Mouse (Mus musculus) megakaryocyte, adult 5-6 weeks (primary cell): Measurements from ENCODE around the gene Ugt1a9. TPM values are rescaled to one million over a fixed set of nuclear protein-coding genes. Genes with fewer than 3 reads are reported as not detected.
"Not testable (repeated sequence)": the region's sequence is repeated elsewhere in the genome, so short reads cannot be mapped to it uniquely, and the experiment has no call there.

ENCODE experiments used
- ATAC-seq: 2 replicates; pipeline ENCODE4 v1.8.0; 2016; ENCODE audit warnings: mild to moderate bottlenecking, inconsistent platforms; ENCODE audit not compliant: poor library complexity, severe bottlenecking
- total RNA-seq, 2 experiments: library from RNA; stranded (forward) in 1 of 2; stranded (reverse) in 1 of 2; fragments of 153-499, 151-499 nt in 1 of 2; fragments of 221-1000, 200-1000 nt in 1 of 2; gene quantifications; 2 replicates each; pipeline versions ENCODE4 v1.2.3 to v1.2.4; 2015 to 2017

Ugt1a9 gene
- total RNA-seq, 2 experiments from 2014 or later, result not detected

GRCm38 (mm10) chr1:88165711-88166110 is 95.1 kb downstream of the Ugt1a9 start, which contains the start of gene Ugt1a5:
Gene Ugt1a5 (plus strand): TSS chr1:88166012.
- no peak for ATAC-seq

GRCm38 (mm10) chr1:88172190-88172589 is 101.6 kb downstream of the Ugt1a9 start:
- ATAC-seq, result not testable (repeated sequence)

- no peak for ATAC-seq
Observed at GRCm38 (mm10) chr1:88179657-88180056, 109.1 kb downstream of the Ugt1a9 start.

- ATAC-seq, result no peak
Observed at GRCm38 (mm10) chr1:88186325-88186935, 115.8 kb downstream of the Ugt1a9 start.

- ATAC-seq, result no peak
Observed at GRCm38 (mm10) chr1:88192136-88192535, 121.5 kb downstream of the Ugt1a9 start.

GRCm38 (mm10) chr1:88195687-88196086 is 125.1 kb downstream of the Ugt1a9 start:
- ATAC-seq, result no peak

- no peak for ATAC-seq
Observed at GRCm38 (mm10) chr1:88197443-88197842, 126.8 kb downstream of the Ugt1a9 start.

GRCm38 (mm10) chr1:88199996-88200395 is 129.4 kb downstream of the Ugt1a9 start:
- no peak for ATAC-seq

- ATAC-seq, result no peak
Observed at GRCm38 (mm10) chr1:88200456-88200855, 129.9 kb downstream of the Ugt1a9 start, which contains the start of gene Ugt1a2. Gene Ugt1a2 (plus strand): TSS chr1:88200601.

- peak; percentile 72 for ATAC-seq
Observed at GRCm38 (mm10) chr1:88205294-88205922, 134.8 kb downstream of the Ugt1a9 start, which contains the start of gene Dnajb3. Gene Dnajb3 (minus strand): TSS chr1:88205782.

- no peak for ATAC-seq
Observed at GRCm38 (mm10) chr1:88206843-88207479, 136.4 kb downstream of the Ugt1a9 start.

GRCm38 (mm10) chr1:88211812-88212211 is 141.2 kb downstream of the Ugt1a9 start, which contains the start of gene Ugt1a1:
Gene Ugt1a1 (plus strand): TSS chr1:88211959.
- peak; percentile 23; the same call in 1 of the 2 replicates for ATAC-seq

- ATAC-seq, result no peak; the same call in 1 of the 2 replicates
Observed at GRCm38 (mm10) chr1:88212341-88213045, 141.9 kb downstream of the Ugt1a9 start.

- no peak for ATAC-seq
Observed at GRCm38 (mm10) chr1:88213061-88213460, 142.5 kb downstream of the Ugt1a9 start.

GRCm38 (mm10) chr1:88213766-88214461 is 143.3 kb downstream of the Ugt1a9 start:
- ATAC-seq, result no peak

- no peak for ATAC-seq
Observed at GRCm38 (mm10) chr1:88214462-88214952, 143.9 kb downstream of the Ugt1a9 start.

GRCm38 (mm10) chr1:88215466-88216380 is 145.1 kb downstream of the Ugt1a9 start:
- no peak for ATAC-seq

- ATAC-seq, result no peak
Observed at GRCm38 (mm10) chr1:88216551-88216950, 146.0 kb downstream of the Ugt1a9 start.

- ATAC-seq, result no peak
Observed at GRCm38 (mm10) chr1:88217144-88217543, 146.5 kb downstream of the Ugt1a9 start.
